Mouse (Mus musculus): ENCODE results near the gene Usp26. TPM values are rescaled to one million over a fixed set of nuclear protein-coding genes. Genes with fewer than 3 reads are reported as not detected.

The Usp26 gene
- not detected in 2 replicates for polyA plus RNA-seq (2012; rRNA removed)

DNA sequence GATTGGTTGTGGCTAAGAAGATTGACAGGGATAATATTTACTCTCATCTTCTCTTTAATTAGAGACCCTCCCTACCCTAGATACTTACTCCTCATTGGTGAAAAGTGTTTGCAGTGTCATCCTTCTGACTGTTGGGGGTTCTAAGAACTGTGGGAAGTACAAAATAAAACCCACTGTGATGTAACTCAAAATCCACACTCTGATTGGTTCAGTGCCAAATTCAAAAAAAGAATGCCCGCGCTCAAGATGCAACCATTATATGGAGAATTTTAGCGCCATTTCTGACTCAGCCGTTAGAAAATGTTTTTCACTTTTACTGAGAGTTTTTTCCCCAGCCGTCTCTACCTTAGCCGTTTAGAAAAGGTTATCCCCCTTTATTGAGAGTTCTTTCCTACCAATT, at the start of gene Usp26:
Gene Usp26, minus strand, starts transcription at position 101 of the 400 bp plus-strand sequence.

Other genes with a start within 250 kb of the Usp26 start
- 0.01 and 0.04 TPM in 2 replicates for gene Hs6st2, start 119.4 kb downstream of the Usp26 start, polyA plus RNA-seq (2012; rRNA removed)
- gene 1700080O16Rik, start 171.5 kb upstream of the Usp26 start, polyA plus RNA-seq (2012; rRNA removed): not detected in 2 replicates

Measured in stomach, adult 2 months (tissue).